16 mouse cellular contexts compared by ENCODE assay signal in genomic region chr4:82961024-82961423, GRCm38 (mm10).
"Had no signal": no experiment of that assay in that cellular context is flagged by ENCODE, and none has a peak within 500 bp of the region (broad histone marks: within the 10 kb centered on the region; RNA-seq: fewer than 3 reads in every experiment).

No protein-coding gene starts in this region.

- H3K4me1 ChIP-seq: stomach, embryonic 15.5 days had no signal

- H3K9me3 ChIP-seq: neural tube, embryonic 13.5 days; neural tube, embryonic 15.5 days; stomach, embryonic 15.5 days had no signal

- DNase-seq: retina, postnatal 1 day; right cerebral cortex, adult 18-20 months; right cerebral cortex, postnatal 14 days; right cerebral cortex, postnatal 25 days; right cerebral cortex, postnatal 4 days; spleen, adult 18-20 months; thymus, adult 18-20 months; thymus, adult 2 months; thymus, postnatal 14 days; thymus, postnatal 25 days; thymus, postnatal 36 days; thymus, postnatal 4 days had no signal

- H3K36me3 ChIP-seq: neural tube, embryonic 13.5 days; neural tube, embryonic 15.5 days; stomach, embryonic 15.5 days had no signal

- H3K27me3 ChIP-seq: neural tube, embryonic 13.5 days; neural tube, embryonic 15.5 days; stomach, embryonic 15.5 days had no signal

- H3K27ac ChIP-seq: neural tube, embryonic 13.5 days; neural tube, embryonic 15.5 days; stomach, embryonic 15.5 days; stomach, postnatal 0 days had no signal

- H3K9ac ChIP-seq: neural tube, embryonic 13.5 days; neural tube, embryonic 15.5 days; stomach, embryonic 15.5 days had no signal

- H3K4me3 ChIP-seq: neural tube, embryonic 13.5 days; neural tube, embryonic 15.5 days; stomach, embryonic 15.5 days had no signal

- H3K4me2 ChIP-seq: neural tube, embryonic 13.5 days; neural tube, embryonic 15.5 days; stomach, embryonic 15.5 days had no signal
